Mouse (Mus musculus) mesoderm, embryonic 11.5 days (tissue): ENCODE data around the gene Lbx2.

ENCODE experiments used
- DNase-seq: peaks from one replicate; pipeline ENCODE4 v3.0.0-alpha.2; 2012; ENCODE audit warnings: low read depth, low spot score

Lbx2 gene

DNA sequence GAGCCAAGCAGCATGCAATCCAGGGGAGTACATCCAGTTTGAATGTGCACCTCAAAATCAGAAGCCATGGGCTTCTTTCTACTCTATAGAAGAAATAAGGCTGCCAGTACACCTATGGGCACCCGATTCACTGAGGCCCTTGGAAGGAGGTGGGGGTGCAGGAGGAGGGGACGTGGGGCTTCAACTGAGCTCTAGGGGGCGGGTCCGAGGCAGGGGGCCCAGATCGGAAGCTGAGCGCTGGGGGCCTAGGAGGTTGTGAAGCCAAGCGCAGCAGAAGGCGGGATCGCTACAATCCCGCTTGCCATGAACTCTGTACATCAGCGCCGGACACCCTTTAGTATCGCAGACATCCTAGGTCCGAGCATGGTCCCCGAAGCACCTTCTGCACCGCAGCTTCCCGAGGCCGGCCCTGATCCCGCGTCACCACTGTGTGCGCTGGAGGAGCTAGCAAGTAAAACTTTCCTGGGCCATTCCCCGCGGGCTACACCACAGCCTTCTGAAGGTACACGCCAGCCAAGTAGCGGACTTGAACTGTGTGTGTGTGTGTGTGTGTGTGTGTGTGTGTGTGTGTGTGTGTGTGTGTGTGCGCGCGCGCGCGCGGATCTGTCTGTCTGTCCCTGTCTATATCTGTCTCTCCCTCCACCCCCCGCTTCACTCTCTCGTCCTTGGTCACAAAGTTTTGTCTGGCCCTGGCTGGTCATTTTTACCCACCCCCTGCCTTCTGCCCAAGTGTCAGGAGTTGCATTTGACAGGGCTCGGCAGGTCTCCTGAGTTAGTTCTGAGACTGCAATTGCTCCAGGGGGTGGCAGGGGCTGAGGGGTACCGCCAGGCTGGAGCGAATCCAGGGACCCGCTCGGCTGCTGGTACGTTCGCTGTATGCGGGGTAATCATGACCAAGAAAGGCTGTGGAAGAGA is at the start of gene Lbx2:
TSS of gene Lbx2 (plus strand) at position 247 of the 915 bp plus-strand sequence.
- no peak for DNase-seq

- DNase-seq = no peak
Observed at GRCm38 (mm10) chr6:83037188-83037587, 49.0 kb upstream of the Lbx2 start.

DNA sequence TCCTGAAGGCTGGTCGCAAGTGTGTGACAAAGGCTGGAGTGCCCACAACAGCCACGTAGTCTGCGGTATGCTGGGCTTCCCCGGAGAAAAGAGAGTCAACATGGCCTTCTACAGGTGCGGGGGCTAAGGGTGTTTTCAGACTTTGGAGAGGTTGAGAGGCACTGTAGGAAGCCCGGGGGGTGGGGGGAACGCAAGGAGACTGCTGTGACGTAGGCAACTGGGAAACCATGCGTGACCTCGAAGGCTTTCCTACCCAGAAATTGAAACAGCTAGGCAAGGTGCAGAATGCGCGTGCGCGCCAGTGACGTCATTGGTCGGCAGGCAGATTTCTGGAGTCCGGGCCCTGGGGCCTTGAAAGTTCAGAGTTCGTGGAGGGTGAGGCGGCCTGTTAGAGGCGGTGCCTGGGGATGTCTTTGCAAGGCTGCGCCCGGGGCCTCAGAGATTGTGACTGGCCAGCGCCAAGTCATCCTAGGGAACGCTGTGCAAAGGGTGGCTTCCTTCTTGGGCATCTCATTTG is 47.6 kb upstream of the Lbx2 start:
- DNase-seq = peak; percentile 87

GRCm38 (mm10) chr6:83040601-83041000 is 45.6 kb upstream of the Lbx2 start:
- DNase-seq = no peak

- no peak for DNase-seq
Observed at GRCm38 (mm10) chr6:83043561-83043960, 42.6 kb upstream of the Lbx2 start.

DNA sequence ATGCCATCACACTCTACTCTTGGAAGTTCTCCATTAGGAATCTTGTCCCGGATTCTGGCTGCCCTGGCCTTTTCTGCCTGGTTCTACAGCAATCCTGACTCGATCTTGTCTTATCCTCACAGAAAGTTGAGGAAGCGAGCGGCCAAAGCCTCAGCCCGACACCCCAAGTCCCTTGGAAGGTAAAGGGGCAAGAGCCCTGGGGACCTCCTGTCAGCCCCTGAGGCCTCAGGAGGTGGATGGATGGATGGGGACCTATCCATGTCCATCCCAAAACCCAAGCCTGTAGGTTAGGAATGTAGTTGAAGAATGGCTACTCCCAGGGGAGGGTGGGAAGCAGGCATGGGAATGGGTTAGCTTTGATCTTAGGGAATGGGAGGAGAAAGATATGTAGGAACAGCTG is 42.2 kb upstream of the Lbx2 start:
- no peak for DNase-seq

DNA sequence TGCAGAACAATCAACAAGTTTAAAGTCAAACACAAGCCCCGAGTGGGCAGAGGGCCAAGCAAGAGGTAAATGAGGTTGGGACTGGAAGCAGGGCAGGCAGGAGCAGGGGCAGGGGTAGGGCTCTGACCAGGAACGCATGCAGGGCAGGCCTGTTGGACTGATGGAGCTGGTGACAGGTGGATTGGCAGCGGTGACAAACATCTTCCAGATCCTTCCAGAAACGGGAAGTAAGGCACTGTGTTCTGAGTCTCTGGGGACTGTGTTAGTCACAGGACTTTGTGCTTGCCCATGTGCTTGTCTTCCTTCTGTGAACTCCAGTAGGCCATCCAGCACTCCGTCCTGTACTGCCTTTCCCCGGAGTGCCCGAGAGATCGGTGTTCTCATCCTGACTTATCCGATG is 41.4 kb upstream of the Lbx2 start:
- DNase-seq = no peak

DNA sequence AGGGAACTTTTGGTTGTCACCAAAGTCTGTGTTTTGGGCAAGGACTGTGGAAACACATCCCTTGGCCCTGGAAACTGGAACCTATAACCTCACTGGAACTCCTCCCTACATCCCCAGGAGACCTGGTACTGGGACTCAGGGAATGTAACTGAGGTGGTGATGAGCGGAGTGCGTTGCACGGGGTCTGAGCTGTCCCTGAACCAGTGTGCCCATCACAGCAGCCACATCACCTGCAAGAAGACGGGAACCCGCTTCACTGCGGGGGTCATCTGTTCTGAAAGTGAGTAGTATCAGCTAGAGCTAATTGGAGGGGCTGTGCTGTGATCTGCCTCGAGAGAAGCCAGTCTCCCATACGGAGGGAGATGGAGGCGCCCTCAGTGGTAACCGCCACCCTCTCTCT is 36.8 kb upstream of the Lbx2 start:
- no peak for DNase-seq

DNA sequence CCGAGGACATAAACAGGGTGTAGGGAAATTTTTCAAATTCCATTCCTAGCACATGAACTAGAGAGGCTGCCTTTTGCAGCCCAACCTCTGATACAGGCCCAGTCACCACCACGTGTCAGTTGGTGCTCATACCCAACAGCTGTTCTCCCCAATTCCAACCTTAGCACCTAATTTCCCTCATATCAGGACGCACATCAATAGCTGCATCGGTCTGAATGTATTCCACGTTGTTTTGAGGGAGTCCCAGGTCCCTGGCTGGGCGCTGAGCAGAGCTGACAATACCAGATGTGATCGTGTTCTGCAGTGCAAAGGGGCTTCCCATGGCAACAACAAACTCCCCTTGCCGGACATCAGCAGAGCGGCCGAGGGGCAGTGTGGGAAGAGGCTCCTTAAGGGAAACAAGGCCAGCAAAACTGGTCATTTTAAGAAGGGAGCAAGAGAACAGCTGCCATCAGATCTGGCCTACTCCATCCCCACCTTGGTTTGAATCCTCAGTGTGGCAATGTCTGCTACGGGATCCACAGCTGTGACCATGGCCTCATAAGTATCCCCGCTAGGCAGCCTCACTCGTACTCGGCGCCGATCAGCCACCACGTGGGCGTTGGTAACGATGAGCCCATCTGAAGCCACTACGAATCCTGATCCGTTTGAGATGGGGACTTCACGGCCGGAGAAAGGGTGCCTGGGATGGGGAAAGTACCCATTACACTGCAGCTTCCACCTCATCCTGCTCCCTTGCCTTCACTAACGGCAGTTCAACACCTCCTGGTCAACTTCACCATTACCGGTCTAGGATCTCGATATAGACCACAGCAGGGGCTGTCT is 32.8 kb upstream of the Lbx2 start:
- DNase-seq = peak; percentile 47

GRCm38 (mm10) chr6:83054074-83054851 is 31.9 kb upstream of the Lbx2 start, which contains the start of gene Aup1:
Gene Aup1, plus strand, starts transcription at chr6:83054521.
- DNase-seq = peak; percentile 97

DNA sequence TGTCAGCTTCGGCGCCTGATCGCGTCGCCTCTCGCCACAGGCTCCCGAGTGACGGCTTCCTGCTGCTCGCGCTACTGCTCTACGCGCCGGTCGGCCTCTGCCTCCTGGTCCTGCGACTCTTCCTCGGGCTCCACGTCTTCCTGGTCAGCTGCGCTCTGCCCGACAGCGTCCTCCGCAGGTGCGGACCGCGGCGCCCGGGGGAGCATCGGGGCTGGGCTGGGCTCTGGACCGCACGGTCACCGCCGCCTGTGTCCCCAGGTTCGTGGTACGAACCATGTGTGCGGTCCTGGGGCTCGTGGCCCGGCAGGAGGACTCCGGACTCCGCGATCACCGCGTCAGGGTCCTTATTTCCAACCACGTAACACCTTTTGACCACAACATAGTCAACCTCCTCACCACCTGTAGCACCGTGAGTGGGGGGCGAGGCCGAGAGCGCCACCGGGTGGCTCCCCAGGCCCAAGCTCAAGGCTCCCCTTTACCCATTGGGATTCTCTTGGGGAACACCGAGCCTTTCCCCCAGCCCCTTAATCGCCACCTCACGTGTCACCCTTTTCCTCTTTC is 31.2 kb upstream of the Lbx2 start, which contains the start of gene Htra2:
TSS of gene Htra2 (minus strand) at position 403 of the 561 bp plus-strand sequence.
- DNase-seq = no peak

DNA sequence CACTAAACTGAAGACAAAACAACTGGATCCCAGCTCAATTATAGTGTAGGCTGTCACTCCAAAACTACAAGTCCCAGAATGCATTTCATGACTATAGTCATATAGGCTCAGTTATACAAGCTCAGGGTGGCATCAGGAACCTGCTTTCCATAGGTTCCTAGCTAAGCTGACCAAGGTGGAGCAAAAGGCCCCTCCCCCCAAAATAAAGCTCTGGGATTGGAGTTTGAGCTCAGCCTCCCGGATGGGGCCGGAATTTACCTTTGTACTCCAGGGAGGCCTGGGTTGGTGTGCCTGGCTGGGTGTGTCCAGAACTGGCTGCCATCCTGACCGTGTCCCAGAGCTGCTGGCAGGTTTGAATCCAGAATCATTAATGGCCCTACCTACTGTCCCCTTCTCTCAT is 28.4 kb upstream of the Lbx2 start, which contains the start of gene Dqx1:
TSS of gene Dqx1 (plus strand) at position 55 of the 400 bp plus-strand sequence.
- DNase-seq = no peak

DNA sequence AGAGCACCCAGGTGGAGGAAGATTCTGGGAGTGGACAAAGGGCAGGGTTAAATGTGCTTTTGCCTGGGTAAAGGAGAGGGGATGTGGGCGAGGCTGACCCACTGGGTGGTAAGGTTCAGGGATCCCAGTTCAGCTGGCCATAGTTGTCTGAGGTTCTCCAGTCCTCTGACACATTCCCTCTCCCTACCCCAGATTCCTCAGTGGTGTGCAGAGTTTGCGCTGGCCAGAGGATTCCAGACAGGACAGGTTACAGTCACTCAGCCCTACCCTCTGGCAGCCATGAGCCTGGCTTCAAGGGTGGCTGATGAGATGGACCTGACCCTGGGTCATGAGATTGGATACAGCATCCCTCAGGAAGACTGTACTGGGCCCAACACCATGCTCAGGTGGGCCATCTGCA is 27.4 kb upstream of the Lbx2 start:
- DNase-seq = no peak

DNA sequence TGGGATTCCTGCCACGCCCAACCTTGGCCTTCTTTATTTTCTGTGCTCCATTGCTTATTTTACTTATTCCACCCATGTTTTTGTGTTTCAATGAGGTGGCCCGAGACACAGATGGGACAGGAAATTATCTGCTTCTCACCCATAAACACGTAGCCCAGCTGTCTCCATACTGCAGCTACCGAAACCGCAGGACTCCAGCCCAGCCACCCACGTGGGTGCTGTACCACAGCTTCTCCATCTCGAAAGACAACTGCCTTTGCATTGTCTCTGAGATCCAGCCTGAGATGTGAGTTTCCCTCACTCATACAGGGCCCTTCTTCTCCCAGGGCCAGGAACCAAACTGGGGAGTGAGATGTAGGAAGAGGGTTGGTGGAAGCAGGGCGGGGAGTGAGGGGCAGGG is 20.2 kb upstream of the Lbx2 start:
- DNase-seq = no peak

DNA sequence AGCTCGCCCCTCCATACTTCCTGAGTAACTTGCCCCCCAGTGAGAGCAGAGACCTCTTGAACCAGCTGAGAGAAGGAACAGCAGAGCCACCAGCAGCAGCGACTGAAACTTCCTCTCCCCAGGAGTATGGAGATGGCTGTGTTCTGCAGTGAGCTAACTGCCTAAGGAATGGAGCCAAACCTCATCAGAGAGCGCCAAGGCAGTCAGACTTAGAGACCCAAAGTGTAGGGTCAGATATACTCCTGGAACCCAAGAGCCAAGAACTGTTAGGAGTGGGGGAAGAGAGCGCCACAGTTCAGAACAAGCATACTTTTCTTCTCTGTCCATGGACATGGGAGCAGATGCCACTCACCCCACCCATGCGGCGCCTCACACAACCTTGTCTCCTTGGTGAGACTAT is 19.7 kb upstream of the Lbx2 start:
- DNase-seq = no peak

DNA sequence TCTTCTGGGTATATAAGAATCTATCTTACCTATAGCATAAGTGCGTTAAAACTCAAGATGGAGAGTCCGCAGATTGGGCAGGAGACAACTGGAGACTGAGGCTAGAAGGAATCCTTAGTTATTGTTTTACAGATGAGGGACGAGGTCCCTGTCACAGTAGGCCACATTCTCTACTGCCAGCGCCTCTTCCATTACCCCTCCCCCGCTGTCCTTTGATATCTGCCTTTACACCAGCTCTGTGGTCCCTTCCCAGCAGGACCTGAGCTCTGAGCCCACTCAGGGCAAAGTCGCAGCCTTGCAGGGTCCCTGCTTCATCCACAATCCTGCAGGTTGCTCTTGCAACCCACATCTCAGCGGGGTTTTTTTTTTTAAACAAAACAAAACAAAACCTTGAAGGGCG is 17.9 kb upstream of the Lbx2 start:
- DNase-seq = no peak

DNA sequence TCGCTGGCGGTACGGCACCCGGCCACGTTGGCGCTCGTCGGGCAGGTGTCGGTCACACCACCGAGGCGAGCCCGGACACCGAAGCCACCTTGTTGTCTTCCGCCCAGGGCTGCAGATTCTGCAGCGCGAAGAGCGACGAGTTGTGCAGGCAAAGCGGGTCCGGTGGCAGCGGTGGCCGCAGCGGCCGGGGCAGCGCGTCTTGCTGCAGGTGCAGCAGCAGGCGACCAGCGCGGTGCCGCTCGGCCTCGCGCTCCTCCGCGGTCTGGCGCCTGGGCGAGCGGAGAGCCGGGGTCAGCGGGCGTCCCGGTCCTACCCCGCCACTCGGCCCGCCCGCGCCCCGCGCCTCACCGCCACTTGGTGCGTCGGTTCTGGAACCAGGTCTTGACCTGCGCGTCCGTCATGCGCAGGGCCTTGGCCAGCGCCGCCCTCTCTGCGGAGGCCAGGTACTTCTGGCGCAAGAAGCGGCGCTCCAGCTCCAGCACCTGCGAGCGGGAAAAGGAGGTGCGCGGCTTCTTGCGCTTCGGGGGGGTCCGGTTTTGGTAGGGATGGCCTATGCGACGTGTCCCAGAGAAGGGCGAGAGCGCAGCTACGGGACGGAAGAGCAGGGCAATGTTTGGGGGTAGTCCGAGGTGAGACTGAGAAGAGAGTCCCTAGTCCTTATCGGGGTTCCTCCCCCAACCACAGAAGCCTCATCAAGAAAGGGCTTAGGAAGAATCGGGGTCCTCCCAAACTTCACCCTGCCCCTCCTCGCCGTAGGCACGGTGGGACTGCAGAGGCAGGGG is 17.3 kb upstream of the Lbx2 start:
- no peak for DNase-seq

- DNase-seq = no peak
Observed at GRCm38 (mm10) chr6:83069488-83070246, 16.5 kb upstream of the Lbx2 start.

DNA sequence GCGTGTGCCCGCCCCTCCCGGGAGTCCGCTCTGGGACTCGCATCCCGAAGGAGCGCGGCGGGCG is 16.1 kb upstream of the Lbx2 start, which contains the start of gene Tlx2:
TSS of gene Tlx2 (minus strand) at position 47 of the 64 bp plus-strand sequence.
- DNase-seq = no peak
